Mouse (Mus musculus) T-cell, adult 2 months (primary cell): Measurements from ENCODE around the gene Ptprc.

Experiments used
- DNase-seq: peaks from one replicate; pipeline ENCODE4 v3.0.0; 2022; ENCODE audit warnings: low spot score

Gene Ptprc

DNA sequence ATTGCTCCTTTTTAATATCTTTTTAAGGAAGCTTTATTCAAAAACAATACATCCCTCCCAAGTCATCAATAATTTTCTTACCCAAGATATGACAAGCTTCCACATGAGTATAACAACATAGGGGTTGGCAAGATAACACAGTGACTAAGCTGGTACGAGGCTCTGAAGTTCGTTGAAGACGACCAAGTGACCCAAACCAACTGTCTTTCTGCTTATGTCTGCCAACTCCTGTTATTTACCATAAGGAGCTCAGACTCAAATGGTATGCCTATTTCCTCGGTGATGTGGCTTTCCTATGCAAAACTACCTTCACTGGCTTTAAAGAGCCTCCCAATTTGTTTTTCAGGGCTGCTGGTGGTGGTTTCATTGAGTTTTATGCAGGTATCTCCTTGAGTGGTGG lies at the start of gene Ptprc:
Gene Ptprc (minus strand): TSS at position 215 of the 400 bp plus-strand sequence.
- DNase-seq: no peak

DNA sequence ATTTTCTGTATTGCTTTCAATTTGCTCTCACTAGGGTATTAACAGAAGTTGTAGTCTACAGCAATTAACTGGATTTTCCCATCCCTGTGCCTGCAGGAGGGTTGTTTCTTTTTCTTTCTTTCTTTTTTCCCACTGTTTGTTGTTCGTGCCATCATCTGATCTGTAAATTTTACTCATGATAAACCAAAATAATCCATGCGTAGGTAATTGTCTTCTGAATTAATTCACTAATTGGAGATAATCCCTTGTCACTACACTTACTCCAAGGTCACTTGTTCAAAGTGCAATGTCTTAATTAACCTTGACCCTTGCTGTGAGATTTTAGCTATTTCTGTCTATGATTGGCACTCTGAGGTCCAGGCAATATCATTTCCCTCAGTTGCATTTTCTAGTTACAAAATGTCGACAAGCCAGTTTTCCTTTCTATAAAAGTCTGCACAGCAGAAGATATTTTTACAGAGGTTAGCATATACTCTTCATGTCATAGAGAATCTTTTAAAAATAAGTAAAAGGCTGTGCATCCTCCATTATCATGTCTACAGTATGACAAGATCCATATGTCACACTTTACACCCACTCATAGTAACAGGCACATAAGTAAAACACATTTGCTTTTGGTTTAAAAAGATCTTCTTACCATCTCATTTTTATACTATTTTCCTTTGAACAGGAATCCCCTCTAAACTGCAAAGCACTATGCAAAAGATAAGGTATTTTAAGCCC lies 39.4 kb upstream of the Ptprc start:
- no peak for DNase-seq

DNA sequence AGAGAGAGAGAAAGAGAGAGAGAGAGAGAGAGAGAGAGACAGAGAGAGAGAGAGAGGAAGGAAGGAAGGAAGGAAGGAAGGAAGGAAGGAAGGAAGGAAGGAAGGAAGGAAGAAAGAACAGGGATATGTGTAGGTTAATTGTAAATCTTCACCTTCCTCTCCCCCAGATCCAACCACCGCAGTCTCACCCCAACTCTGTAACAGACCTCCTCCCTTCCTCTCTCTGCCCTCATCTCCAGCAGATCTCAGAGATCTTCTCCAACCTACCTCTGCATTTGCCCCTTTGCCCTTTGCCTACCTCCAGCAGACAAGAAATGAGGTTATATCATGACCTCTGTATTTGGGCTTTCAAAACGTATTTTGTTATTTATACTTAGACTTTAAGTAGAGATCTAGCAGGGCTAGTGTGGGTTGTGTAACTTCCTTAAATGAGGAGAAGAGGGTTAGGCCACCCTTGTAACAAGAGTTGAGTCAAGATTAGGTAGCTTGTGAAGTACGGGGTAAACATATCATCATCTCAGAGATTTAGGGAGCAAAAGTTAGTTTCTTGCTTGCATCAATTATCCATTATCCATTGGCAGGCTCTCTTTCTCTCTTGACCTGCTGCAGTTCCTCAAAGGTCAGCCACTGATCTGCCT lies 35.0 kb upstream of the Ptprc start:
- no peak for DNase-seq

DNA sequence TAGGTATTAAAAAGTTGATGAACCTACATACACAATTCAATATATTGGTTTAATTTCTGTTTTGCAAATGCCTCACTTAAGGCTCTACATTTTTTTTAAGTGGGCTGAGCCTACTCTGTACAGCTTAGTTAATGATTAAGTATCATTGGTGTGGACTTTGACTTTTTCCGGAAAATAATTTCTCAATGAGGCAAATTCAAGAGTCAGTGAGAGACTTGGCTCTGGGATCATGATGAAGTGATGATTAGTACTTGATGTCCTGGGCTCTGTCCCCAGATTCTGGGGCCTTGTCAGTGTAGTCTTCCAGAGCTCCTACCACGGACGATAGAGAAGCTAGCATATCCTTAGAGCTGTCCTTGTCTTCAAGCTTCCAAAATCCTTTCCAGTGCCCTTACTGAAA lies 34.2 kb upstream of the Ptprc start:
- DNase-seq: no peak

DNA sequence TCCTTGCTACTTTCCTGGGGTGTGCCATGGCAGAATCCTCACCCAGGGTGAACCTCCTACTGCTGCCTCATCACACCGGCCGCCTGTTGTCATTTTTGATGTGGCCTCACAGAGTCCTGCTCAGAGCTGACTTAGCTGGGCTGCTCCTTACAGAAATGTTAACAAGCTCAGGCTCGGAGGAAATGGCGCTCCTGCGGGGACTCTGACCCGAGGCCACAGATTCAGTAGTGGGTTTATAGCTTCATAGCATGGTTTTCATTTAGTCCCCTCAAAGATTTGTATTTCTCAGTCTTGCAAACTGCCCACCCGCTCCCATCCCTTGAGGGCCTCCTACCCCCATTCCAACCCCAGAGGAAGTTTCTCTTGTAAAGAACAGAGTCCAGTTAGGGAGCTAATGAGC lies 30.5 kb upstream of the Ptprc start:
- no peak for DNase-seq

DNA sequence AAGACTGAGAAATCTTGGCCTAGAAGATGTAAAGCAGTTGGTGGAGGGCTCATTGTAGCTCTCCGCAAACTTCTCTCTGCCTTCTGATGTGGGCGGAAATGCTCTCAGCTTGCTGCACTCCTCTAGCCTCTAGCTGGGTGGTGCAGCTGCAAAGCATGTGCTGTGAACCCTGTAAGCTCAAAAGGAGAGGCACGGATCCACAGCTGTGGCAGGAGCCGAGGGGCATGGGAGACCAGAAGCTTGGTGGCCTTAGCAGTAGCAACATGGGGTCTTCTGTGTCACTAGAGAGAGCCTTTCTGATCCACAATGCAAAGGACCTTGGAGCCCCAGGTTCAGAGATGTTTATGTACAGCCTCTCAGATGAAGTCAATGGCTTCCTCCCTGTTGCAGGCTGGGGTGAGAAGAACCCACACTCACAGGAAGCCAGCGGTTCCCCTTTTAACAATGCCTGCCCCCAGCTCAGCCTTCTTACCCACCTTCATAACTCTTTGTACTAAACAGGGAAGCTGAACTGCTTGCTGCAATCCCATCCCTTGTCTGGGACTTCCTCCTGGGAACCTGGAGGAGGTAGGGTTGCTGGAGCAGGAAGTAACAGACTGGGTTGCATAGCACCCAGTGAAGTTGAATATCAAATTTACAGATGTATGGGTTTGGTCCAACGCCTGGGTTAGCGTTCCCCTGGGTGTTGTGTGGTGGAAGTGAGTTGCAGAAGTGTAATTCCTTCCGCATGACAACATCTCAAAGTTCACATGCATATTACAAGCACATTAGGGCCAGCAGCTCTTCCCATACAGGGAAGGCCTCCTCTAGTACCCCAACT lies 16.4 kb upstream of the Ptprc start:
- peak; percentile 89 for DNase-seq

DNA sequence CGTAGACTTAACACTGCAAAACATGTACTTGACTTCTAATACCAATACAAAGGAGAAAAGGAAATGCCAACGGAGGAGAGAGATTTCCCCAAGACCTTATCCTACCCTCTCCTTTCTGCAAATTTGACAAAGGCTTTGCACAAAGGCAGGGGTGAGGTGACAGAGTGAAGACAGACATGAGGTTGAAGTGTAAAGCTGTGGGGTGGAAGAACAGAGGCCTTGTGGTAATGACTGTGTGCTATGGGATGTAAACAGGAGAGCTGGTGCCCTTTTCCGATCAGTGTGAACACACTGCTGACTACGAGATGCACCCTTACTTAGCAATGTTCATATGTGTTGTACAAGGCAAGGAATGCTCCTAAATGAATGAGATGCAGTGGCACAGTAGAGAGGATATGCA lies 12.6 kb upstream of the Ptprc start:
- DNase-seq: peak; percentile 70

DNA sequence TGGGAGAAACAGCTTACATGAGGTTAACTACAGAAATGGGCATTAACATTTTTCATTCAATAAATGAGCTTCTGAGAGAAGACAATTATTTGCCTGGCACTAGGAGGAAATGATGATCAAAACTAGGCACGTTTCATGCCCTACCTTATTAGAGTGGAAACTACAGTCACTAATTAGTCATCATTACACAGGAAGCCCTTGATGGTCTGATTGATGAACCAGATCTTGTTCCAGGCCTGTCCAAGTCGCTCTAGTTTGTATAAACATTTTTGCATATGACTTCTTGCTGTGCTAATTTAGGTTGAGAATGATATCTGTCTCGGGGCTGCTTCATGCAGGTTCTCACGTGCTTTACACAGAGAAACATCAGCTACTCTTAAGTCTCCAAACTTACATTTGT lies 10.4 kb upstream of the Ptprc start:
- DNase-seq: no peak

DNA sequence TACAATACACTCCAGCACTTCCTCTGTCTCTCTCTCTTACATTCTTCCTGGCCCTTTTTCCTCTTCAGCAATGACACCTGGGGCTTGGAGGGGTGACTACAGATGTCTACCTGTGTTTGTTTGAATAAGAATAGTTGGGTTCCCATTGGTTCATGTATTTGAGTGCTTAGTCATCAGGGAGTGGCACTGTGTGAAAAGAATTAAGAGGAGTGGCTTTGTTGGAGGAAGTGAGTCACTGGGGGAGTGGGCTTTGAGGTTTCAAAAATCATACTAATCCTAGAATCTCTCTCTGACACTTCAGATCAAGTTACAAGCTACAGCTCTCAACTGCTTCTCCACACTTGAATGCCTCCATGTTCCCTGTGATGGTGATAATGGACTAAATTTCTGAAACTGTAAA lies 4.6 kb upstream of the Ptprc start:
- DNase-seq: no peak

DNA sequence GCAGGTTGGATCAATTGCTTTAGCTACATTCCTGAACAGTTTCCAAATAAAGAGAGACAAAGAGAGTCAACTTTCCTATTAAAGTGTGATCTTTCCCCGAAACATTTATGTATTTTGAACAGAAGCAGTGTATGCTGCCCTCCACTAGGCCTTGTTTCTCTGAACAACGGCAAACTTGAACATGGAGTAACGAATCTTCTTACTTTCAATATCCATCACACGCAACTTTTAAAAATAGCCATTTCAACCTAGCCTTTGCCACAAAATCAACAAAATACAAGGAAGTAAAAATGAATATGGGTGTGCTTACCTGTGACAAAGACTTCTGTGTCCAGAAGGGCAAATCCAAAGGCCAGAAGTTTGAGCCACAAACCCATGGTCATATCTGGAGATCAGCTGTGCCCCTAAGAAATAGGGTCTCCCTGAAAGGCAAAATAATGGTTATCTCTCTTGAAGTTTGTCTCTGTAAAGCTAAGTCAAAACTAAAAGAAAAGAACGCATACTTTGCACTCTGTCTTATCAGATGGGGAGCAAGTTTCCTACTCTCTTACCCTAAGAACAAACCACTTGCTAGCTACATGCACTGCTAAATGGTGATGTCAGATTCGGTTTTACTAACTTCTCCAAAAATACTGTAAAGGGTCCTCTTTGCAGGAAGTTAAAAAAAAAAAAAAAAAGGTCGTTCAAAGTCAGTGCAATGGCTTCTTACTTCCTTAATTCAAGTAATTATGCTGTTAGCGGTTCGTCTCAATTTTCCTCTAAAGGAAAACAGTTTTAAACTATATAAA lies 609 bp downstream of the Ptprc start:
- peak; percentile 53 for DNase-seq

DNA sequence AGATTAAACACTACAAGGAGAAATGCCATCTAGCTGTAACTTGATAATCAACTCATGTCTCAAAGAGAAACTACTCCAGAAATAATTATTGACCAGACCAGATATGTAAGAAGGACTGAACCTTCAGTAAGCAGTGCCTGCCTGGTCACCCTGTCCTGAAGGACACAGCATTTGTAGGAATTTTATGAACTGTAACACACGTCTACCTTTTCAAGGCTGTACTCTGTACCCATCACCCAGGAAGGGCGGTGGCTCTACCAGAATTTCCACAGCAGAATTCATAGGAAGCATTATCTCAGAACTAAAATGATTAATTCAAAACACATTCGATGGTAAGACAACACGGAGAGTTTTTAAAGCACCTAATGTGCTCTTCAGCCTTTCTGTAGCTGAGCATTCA lies 1.4 kb downstream of the Ptprc start:
- DNase-seq: no peak

DNA sequence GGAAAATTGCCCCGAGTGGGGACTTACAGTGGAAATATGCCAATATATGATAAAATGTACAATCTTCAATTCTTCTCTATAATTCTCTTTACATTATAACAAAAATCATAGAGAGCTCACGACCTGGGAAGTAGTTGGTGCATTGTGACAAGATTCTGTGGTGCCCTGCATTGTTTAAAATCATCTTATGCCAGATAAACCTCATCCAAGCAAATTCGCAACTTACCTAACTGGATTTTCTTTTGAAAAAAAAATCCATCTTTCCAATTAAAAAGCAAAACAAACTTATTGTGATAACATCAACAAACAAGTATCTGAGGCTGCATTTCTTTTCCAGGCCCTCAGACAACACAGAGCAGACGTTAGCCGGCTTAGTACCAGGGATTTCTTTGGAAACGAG lies 1.8 kb downstream of the Ptprc start:
- no peak for DNase-seq

DNA sequence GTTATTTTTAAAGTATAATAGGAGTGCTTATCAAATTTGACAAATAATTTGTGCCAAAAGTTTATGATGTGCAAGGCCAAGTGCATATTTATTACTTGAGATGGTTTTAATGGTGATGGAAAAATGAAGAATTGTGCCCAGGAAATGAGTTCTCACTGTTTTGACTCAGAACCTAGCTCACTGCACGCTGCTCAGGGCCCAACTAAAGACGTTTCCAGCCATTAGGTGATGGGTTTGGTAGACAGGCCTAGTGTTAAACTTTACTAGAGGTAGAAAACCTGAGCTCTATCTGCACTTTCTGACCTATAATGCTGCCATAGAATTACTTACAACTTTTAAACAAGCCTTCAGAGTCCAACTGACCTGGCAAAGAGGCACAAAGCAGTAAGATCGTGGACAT lies 3.0 kb downstream of the Ptprc start:
- DNase-seq: no peak

DNA sequence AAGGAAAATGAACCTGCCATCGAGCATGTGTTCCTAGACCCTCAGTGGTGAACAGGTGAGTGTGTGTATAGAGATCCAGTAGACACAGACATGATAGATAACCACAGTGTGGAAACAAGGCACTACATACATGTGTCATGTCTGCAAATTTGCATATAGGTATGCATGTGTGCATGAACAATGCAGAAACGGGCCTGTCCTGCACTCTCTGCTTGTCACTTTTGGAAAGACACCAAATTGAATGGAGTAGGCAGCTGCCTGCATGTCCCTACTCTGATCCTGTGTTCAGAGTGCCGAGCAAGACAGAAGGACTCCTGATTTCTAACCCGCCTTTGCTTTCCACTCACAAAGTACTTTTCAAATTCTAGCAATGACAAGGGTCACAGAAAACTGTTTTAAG lies 3.4 kb downstream of the Ptprc start:
- DNase-seq: no peak

DNA sequence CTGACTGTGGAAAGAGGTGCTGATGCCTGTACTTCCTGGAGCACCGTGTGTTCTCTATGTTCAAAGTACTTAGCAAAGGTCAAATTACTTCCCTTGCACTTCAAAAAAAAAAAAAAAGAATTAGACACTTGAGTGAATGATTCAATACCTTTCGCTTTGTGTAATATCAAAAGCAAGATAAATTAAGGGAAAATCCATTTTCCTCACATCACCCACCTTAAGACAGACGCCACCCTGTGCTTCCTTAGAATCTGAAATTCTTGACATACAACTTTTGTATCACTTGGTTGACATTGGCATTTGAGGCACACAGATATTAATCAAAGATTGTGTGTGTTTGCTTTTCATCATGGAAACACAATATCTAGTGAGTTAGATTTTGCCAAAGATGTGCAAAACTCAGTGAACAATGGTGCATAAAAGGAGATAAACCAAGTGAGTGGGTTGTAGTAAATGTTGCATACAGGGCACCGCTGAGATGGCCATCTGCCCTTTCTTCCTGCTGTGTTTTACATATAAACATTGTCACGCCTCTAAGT lies 9.2 kb downstream of the Ptprc start:
- no peak for DNase-seq

DNA sequence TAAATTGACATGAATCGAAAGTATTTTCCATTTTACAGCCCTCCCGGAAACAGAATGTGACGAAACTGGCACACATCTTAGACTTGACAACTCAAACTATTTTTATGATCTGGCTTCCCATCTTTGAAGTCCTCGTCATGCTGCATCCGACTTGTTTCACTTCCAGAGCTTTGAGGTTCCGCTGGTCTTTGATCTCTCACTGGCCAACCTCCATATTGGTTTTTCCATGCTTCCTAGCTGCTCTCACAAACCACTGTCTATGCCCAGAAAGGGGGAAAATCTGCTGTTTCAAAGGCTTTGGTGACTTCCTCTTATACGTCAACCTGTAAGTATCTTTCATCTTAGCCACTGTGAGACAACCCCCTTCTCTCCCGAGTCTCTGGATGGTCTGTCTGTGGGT lies 12.9 kb downstream of the Ptprc start:
- DNase-seq: peak; percentile 76

DNA sequence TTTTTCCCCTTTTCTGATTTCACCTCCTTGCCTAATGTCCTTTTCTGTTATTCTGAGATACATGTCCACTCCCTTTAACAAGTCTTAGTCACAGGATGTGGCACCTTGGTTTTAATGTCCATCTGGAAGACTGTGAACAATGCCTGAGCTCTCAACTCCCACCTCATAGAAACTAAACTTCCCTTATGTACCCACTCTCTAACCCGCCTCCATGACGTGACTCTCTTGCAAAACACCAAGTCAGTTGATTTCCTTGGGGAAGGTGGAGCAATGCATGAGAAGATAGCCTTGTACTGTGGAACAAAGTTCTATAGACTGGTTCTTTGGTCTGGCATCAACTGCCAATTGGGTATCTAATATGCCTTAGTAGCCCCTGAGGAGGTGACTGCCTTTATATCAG lies 16.6 kb downstream of the Ptprc start:
- no peak for DNase-seq

DNA sequence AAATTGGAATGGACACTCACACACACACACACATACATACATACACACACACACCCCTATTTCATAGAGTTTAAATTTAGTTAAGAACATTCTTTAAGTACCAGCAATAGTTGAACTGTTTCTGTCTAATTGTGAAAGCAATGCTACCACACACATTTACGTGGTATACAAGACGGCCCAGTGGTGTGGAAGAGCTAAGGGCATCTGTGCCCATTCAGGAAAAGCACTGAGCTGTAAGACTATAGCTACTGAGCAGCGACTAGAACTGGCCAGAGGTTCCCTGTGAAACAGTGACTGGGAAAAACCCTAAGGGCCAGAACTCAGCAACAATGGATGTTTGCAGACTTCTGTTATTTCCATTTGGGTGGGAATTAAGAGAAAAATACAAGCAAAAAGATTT lies 17.3 kb downstream of the Ptprc start:
- no peak for DNase-seq

DNA sequence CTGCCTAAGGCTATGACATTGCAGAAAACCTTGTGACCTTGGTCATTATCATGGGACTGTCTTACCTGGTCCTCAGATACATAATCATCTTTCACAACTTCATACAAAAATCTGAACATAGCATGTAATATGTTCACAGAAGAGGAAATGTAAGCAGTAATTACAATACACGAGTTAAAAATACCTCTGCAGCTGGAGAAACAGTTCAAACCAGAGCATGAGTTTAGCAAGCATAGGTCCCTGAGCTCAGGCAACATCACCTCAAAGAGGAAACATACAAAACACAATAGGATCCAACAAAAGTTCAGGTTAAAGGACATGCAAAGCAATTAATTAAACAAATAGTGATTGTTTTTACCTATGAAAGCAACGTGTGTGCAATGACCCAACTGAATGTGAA lies 17.8 kb downstream of the Ptprc start:
- no peak for DNase-seq

DNA sequence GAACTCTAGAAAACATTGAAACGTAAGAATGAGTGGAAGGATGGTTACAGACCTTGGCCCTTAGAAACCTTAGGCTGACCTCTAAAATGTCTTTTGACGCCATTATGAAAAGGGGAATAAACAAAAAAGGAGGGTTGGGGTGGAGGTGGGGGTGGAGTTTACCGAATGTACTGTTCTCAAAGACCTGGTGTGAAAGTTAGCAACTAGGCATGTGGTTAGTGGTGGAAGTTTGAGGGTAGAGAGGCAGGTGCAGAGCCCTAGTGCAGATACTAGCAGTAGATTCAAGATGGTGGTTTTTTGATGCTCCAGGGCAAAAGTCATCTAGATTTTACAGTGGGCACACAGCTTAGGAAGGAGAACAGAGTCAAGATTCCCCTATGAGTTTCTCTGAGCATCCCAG lies 18.5 kb downstream of the Ptprc start:
- peak; percentile 80 for DNase-seq

DNA sequence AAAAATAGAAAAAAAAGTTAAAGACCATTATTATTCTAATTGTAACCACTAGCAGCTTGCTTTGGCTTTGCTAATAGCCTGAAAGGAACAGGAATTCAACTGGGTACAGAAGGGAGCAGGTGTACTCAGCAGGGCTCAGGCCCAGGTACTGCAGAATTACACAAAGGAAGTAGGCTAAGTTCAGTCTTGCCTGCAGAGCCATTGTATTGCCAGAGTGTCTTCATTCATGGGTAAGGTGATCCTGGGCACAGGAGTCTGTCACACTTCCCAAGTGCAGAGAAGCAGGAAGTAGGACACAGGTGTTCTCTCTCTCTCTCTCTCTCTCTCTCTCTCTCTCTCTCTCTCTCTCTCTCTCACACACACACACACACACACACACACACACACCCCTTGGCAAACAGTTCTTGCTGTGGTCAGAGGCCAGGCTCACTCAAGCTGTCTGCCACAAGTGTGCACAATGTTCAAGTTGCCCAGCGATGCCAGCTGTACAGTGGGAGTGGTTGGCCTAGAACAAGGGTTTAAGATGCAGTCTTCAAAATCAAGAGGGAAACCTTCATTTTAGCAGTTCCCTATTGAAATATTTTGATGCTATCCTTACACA lies 21.2 kb downstream of the Ptprc start:
- DNase-seq: peak; percentile 36

DNA sequence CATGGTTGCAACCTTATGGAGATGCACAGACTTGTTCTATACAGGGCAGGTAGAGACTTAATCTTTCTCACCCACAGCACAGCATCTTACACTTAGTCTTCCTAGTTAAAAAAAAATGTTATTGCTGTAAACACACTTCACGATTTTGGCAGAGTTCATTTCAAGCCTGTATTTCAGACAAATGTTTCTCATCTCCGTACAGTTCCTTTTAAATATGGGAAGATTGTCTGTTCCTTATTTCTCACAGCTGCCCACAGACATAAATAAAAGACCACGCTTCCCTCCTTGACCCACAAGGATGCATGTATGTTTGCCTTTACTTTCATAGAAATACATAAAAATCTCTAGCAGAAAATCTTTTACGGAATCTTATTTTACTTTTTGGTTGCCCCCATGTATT lies 22.4 kb downstream of the Ptprc start:
- DNase-seq: no peak
